Mouse (Mus musculus) myocyte (in vitro differentiated cells): ENCODE data around the gene Acad9.

ENCODE experiments used
- E2F4 ChIP-seq: IDR thresholded peaks from one replicate; pipeline ENCODE4 v1.6.1; 2011; ENCODE audit warnings: mild to moderate bottlenecking, control low read depth, moderate library complexity; ENCODE audit not compliant: insufficient read depth
- MYOD1 ChIP-seq, 3 experiments: IDR thresholded peaks; one replicate each; pipeline ENCODE4 v1.6.1; 2011; ENCODE audit warnings: control low read depth in 2 of 3, low read depth in 2 of 3, mild to moderate bottlenecking in 2 of 3, moderate library complexity in 1 of 3; ENCODE audit not compliant: insufficient read length in 2 of 3, control insufficient read depth in 1 of 3
- MYOG ChIP-seq, 3 experiments: IDR thresholded peaks; one replicate each; pipeline ENCODE4 v1.6.1; 2011; ENCODE audit warnings: control low read depth in 2 of 3, low read depth in 2 of 3, mild to moderate bottlenecking in 2 of 3; ENCODE audit not compliant: insufficient read length in 2 of 3, control insufficient read depth in 1 of 3, insufficient read depth in 1 of 3
- POLR2A ChIP-seq: IDR thresholded peaks from one replicate; pipeline ENCODE4 v1.6.1; 2011; ENCODE audit warnings: low read depth, mild to moderate bottlenecking, control low read depth, moderate library complexity; ENCODE audit not compliant: insufficient read length
- POLR2AphosphoS2 ChIP-seq: IDR thresholded peaks from one replicate; pipeline ENCODE4 v1.6.1; 2011; ENCODE audit warnings: low read depth, control low read depth; ENCODE audit not compliant: insufficient read length
- SRF ChIP-seq: IDR thresholded peaks from one replicate; pipeline ENCODE4 v1.6.1; 2011; ENCODE audit warnings: low read depth; ENCODE audit not compliant: control insufficient read depth, insufficient read length
- TCF12 ChIP-seq: IDR thresholded peaks from one replicate; pipeline ENCODE4 v1.6.1; 2011; ENCODE audit warnings: mild to moderate bottlenecking, control low read depth; ENCODE audit not compliant: poor library complexity, insufficient read depth, severe bottlenecking
- TCF3 ChIP-seq: IDR thresholded peaks from one replicate; pipeline ENCODE4 v1.6.1; 2011; ENCODE audit warnings: low read depth, control low read depth; ENCODE audit not compliant: insufficient read length
- USF1 ChIP-seq: IDR thresholded peaks from one replicate; pipeline ENCODE4 v1.6.1; 2011; ENCODE audit warnings: low read depth, mild to moderate bottlenecking, control low read depth, moderate library complexity

DNA sequence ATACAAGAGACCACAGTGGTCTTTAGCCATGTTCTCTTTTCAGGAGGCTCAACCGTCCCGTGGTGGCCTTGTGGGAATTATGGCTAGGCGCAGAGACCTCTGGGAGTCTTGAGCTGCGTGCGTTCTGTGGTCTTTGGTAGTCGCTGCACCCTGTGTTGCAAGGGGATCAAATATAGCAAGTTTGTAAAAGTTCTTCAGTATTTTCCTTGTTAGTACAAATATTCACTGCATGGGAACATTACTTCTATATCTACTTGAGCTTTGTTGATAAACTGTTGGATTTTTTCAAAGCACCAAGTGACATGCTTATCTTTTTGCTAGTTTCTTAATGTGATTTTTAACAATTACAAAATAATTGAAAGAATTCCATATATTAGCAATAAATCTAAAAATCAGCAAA is 12.3 kb upstream of the Acad9 start, which contains the start of gene Ccdc144b:
- TF ChIP-seq USF1, result no peak
- no peak for TF ChIP-seq POLR2AphosphoS2
- TF ChIP-seq POLR2A, result no peak
- no peak for TF ChIP-seq SRF
- TF ChIP-seq MYOG (IDR thresholded peaks at IDR 0.05; ENCODE audit: control insufficient read depth in 1 of 3, insufficient read depth in 1 of 3, insufficient read length in 2 of 3, low read depth in 2 of 3), result no peak
- TF ChIP-seq MYOD1 (IDR thresholded peaks at IDR 0.05; ENCODE audit: control insufficient read depth in 1 of 3, insufficient read length in 2 of 3, low read depth in 2 of 3), result no peak
- no peak for TF ChIP-seq TCF12
- no peak for TF ChIP-seq TCF3
- TF ChIP-seq E2F4, result no peak
